Mouse (Mus musculus): ENCODE measurements around the gene Arsg. TPM values are rescaled to one million over a fixed set of nuclear protein-coding genes. Genes with fewer than 3 reads are reported as not detected.

The Arsg gene
- polyA plus RNA-seq, 1 experiment from 2014 or later: 3.2 TPM

DNA sequence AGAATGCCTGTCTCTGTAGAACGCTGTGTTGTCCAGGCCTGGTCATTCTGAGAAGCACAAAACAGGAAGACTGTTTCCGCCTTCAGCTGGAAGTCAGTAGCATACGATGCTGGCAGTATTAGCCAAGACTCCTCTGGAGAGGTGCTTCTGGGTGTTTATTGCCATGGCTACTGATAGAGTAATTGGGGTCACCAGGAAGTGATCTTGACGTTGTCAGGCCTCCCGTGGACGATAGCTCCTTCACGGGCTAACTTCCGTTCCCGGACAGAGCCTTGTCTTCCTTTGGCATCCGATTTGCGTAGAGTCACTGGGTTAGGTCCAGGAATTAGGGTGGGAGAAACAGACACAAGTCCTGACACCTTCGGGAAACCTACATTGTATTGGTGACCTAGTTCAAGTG, 86.1 kb downstream of the Arsg start:
- H3K9me3 ChIP-seq (ENCODE audit: control insufficient read depth, low read length): no peaks in the 10 kb centered on the region
- H3K9ac ChIP-seq (ENCODE audit: low read length): no peak overlapping the region
- H3K4me1 ChIP-seq (replicated peaks; ENCODE audit: control insufficient read depth, insufficient read depth): no peaks in the 10 kb centered on the region
- H3K27me3 ChIP-seq (ENCODE audit: control insufficient read depth, insufficient read depth, low read length): no peaks in the 10 kb centered on the region
- H3K4me3 ChIP-seq (ENCODE audit: low read depth, low read length): no peak overlapping the region
- no peak overlapping the region for H3K4me2 ChIP-seq (replicated peaks; ENCODE audit: low read depth)
- no peak for TF ChIP-seq CTCF (IDR thresholded peaks at IDR 0.05; ENCODE audit: low read depth)
- no peak for DNase-seq (ENCODE audit: low spot score)
- no peak for ATAC-seq (ENCODE audit: low FRiP score, low TSS enrichment)
- WGBS: 81% methylated on average over 12 of the region's 12 CpGs
- H3K27ac ChIP-seq (replicated peaks): no peak overlapping the region
- no peaks in the 10 kb centered on the region for H3K36me3 ChIP-seq (ENCODE audit: control insufficient read depth, insufficient read depth, low read length)

GRCm38 (mm10) chr11:109560793-109561257, 87.7 kb downstream of the Arsg start:
- H3K9ac ChIP-seq (ENCODE audit: low read length): no peak overlapping the region
- 19% methylated on average over 9 of the region's 9 CpGs for WGBS
- no peak overlapping the region for H3K4me2 ChIP-seq (replicated peaks; ENCODE audit: low read depth)
- DNase-seq (ENCODE audit: low spot score) (peak; percentile 62), ATAC-seq (ENCODE audit: low FRiP score, low TSS enrichment) (peak; percentile 24; the same call in 1 of the 2 replicates)
- no peak overlapping the region for H3K27ac ChIP-seq (replicated peaks)
- H3K36me3 ChIP-seq (ENCODE audit: control insufficient read depth, insufficient read depth, low read length): no peaks in the 10 kb centered on the region
- no peak overlapping the region for H3K4me3 ChIP-seq (ENCODE audit: low read depth, low read length)
- H3K4me1 ChIP-seq (replicated peaks; ENCODE audit: control insufficient read depth, insufficient read depth): no peaks in the 10 kb centered on the region
- no peaks in the 10 kb centered on the region for H3K27me3 ChIP-seq (ENCODE audit: control insufficient read depth, insufficient read depth, low read length)
- no peaks in the 10 kb centered on the region for H3K9me3 ChIP-seq (ENCODE audit: control insufficient read depth, low read length)
- TF ChIP-seq CTCF (IDR thresholded peaks at IDR 0.05; ENCODE audit: low read depth) (peak; percentile 73), EP300 (optimal IDR thresholded peaks at IDR 0.05) (no peak)

GRCm38 (mm10) chr11:109561445-109561844, 88.3 kb downstream of the Arsg start:
- H3K9ac ChIP-seq (ENCODE audit: low read length): no peak overlapping the region
- H3K27me3 ChIP-seq (ENCODE audit: control insufficient read depth, insufficient read depth, low read length): no peaks in the 10 kb centered on the region
- DNase-seq (ENCODE audit: low spot score): no peak
- H3K27ac ChIP-seq (replicated peaks): peak overlapping the region; percentile 30; the same call in 1 of the 2 replicates
- WGBS: 54% methylated on average over 3 of the region's 3 CpGs
- no peak for ATAC-seq (ENCODE audit: low FRiP score, low TSS enrichment)
- no peaks in the 10 kb centered on the region for H3K9me3 ChIP-seq (ENCODE audit: control insufficient read depth, low read length)
- H3K4me3 ChIP-seq (ENCODE audit: low read depth, low read length): no peak overlapping the region
- H3K4me2 ChIP-seq (replicated peaks; ENCODE audit: low read depth): no peak overlapping the region
- TF ChIP-seq EP300 (optimal IDR thresholded peaks at IDR 0.05) (no peak), CTCF (IDR thresholded peaks at IDR 0.05; ENCODE audit: low read depth) (no peak)
- H3K36me3 ChIP-seq (ENCODE audit: control insufficient read depth, insufficient read depth, low read length): no peaks in the 10 kb centered on the region
- H3K4me1 ChIP-seq (replicated peaks; ENCODE audit: control insufficient read depth, insufficient read depth): no peaks in the 10 kb centered on the region

GRCm38 (mm10) chr11:109563708-109564107, 90.5 kb downstream of the Arsg start:
- no peak for TF ChIP-seq EP300 (optimal IDR thresholded peaks at IDR 0.05)
- TF ChIP-seq CTCF (IDR thresholded peaks at IDR 0.05; ENCODE audit: low read depth): no peak
- 68% methylated on average over 4 of the region's 4 CpGs for WGBS
- no peak for ATAC-seq (ENCODE audit: low FRiP score, low TSS enrichment)
- no peaks in the 10 kb centered on the region for H3K9me3 ChIP-seq (ENCODE audit: control insufficient read depth, low read length)
- no peak overlapping the region for H3K9ac ChIP-seq (ENCODE audit: low read length)
- no peak for DNase-seq (ENCODE audit: low spot score)
- H3K4me1 ChIP-seq (replicated peaks; ENCODE audit: control insufficient read depth, insufficient read depth): no peaks in the 10 kb centered on the region
- no peaks in the 10 kb centered on the region for H3K27me3 ChIP-seq (ENCODE audit: control insufficient read depth, insufficient read depth, low read length)
- no peak overlapping the region for H3K4me3 ChIP-seq (ENCODE audit: low read depth, low read length)
- H3K36me3 ChIP-seq (ENCODE audit: control insufficient read depth, insufficient read depth, low read length): no peaks in the 10 kb centered on the region
- H3K27ac ChIP-seq (replicated peaks): no peak overlapping the region
- no peak overlapping the region for H3K4me2 ChIP-seq (replicated peaks; ENCODE audit: low read depth)

DNA sequence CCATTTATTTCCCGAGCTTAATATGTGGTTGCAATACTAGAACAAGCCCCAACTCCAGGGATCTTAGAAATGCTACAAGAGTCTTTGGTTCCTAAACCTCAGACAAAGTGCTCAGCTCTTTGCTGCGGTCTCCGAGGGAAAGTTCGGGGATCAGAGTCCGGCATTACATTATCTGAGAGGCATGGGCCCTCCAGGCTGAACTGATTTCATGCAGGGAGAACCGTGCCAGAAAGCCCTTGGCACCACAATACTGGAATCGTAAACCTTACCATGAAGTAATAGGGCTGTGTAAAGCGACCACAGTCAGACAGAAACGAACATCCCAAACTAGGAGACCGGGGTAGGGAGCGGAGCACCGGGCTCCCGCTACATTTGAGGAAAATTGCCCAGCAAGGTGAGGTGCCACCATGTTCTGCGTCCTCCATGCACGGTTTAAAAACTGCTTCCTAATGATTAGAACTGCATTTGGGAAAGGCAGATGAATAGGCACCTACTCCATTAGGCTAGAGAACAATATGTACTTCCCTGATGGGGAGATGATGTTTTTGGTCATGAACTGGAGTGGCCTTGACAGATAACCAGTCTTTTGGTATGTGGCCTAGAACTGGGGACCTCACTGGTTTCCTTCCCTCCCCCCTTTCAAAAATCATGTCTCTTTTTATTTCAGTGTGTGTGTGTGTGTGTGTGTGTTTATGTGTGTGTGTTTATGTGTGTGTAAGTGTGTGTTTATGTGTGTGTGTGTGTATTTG, 91.5 kb downstream of the Arsg start:
- no peak overlapping the region for H3K27ac ChIP-seq (replicated peaks)
- ATAC-seq (ENCODE audit: low FRiP score, low TSS enrichment) (no peak), DNase-seq (ENCODE audit: low spot score) (no peak)
- WGBS: 80% methylated on average over 15 of the region's 15 CpGs
- TF ChIP-seq CTCF (IDR thresholded peaks at IDR 0.05; ENCODE audit: low read depth): no peak
- TF ChIP-seq EP300 (optimal IDR thresholded peaks at IDR 0.05): no peak
- H3K9me3 ChIP-seq (ENCODE audit: control insufficient read depth, low read length): no peaks in the 10 kb centered on the region
- no peak overlapping the region for H3K4me2 ChIP-seq (replicated peaks; ENCODE audit: low read depth)
- H3K4me3 ChIP-seq (ENCODE audit: low read depth, low read length): no peak overlapping the region
- no peak overlapping the region for H3K9ac ChIP-seq (ENCODE audit: low read length)
- no peaks in the 10 kb centered on the region for H3K36me3 ChIP-seq (ENCODE audit: control insufficient read depth, insufficient read depth, low read length)
- no peaks in the 10 kb centered on the region for H3K4me1 ChIP-seq (replicated peaks; ENCODE audit: control insufficient read depth, insufficient read depth)
- no peaks in the 10 kb centered on the region for H3K27me3 ChIP-seq (ENCODE audit: control insufficient read depth, insufficient read depth, low read length)

GRCm38 (mm10) chr11:109569007-109569618, 95.9 kb downstream of the Arsg start:
- 66% methylated on average over 12 of the region's 12 CpGs for WGBS

More at GRCm38 (mm10) chr11:109569007-109569618, 95.9 kb downstream of the Arsg start:
- no peak overlapping the region for H3K4me3 ChIP-seq (ENCODE audit: low read depth, low read length)
- H3K4me1 ChIP-seq (replicated peaks; ENCODE audit: control insufficient read depth, insufficient read depth): no peaks in the 10 kb centered on the region
- TF ChIP-seq EP300 (optimal IDR thresholded peaks at IDR 0.05) (no peak), CTCF (IDR thresholded peaks at IDR 0.05; ENCODE audit: low read depth) (no peak)
- no peaks in the 10 kb centered on the region for H3K36me3 ChIP-seq (ENCODE audit: control insufficient read depth, insufficient read depth, low read length)
- no peak for DNase-seq (ENCODE audit: low spot score)
- H3K9me3 ChIP-seq (ENCODE audit: control insufficient read depth, low read length): no peaks in the 10 kb centered on the region
- ATAC-seq (ENCODE audit: low FRiP score, low TSS enrichment): no peak
- no peak overlapping the region for H3K27ac ChIP-seq (replicated peaks)
- H3K27me3 ChIP-seq (ENCODE audit: control insufficient read depth, insufficient read depth, low read length): no peaks in the 10 kb centered on the region
- no peak overlapping the region for H3K4me2 ChIP-seq (replicated peaks; ENCODE audit: low read depth)
- no peak overlapping the region for H3K9ac ChIP-seq (ENCODE audit: low read length)
